Mouse (Mus musculus): Measurements from ENCODE around the gene Abhd14a. TPM values are rescaled to one million over a fixed set of nuclear protein-coding genes. Genes with fewer than 3 reads are reported as not detected.

The Abhd14a gene
- total and polyA plus RNA-seq, 3 experiments, result 22.8 to 48.7 TPM; not detected in 1

DNA sequence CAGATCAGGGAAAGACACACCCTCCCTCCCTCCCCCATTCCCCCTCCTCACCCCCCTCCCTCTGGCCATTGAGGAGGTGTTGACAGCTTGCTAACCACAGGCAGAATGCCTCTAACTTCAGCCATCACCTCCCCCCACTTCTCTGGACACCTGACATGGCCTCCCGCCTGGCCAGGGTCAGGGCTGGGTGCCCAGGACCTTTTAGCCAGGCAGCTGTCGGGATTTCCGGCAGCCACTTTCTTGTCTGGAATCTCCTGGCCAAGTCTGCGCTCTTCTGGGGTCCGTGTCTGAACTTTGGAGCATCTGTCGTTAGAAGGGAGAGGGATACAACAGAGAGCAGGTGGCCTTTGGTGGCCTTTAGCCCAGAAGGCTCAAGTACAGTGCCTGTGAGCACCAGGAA, 42.2 kb downstream of the Abhd14a start:
- no peak for DNase-seq (ENCODE audit: low read depth, low spot score)
- no peak overlapping the region for H3K27ac ChIP-seq (ENCODE audit: control insufficient read depth, low read depth, low read length)
- TF ChIP-seq USF2 (IDR thresholded peaks at IDR 0.05; ENCODE audit: borderline replicate concordance in 1 of 2, insufficient read depth in 1 of 2, low read depth in 1 of 2, low read length in 2 of 2) (no peak), NELFE (IDR thresholded peaks at IDR 0.05; ENCODE audit: low read depth, low read length) (no peak), POLR2AphosphoS2 (IDR thresholded peaks at IDR 0.05; ENCODE audit: low read length) (no peak), NRF1 (IDR thresholded peaks at IDR 0.05; ENCODE audit: insufficient read depth, low read depth, low read length, poor library complexity, severe bottlenecking) (no peak), TCF12 (IDR thresholded peaks at IDR 0.05; ENCODE audit: low read depth, low read length) (no peak), MAZ (IDR thresholded peaks at IDR 0.05; ENCODE audit: low read depth, low read length) (no peak), JUND (IDR thresholded peaks at IDR 0.05; ENCODE audit: low read depth, low read length) (no peak), CHD2 (IDR thresholded peaks at IDR 0.05; ENCODE audit: low read length) (no peak), GATA1 (IDR thresholded peaks at IDR 0.05; ENCODE audit: low read depth, low read length) (no peak), SMC3 (IDR thresholded peaks at IDR 0.05; ENCODE audit: low read depth, low read length) (no peak), USF1 (IDR thresholded peaks at IDR 0.05; ENCODE audit: low read depth, low read length) (no peak), TBP (IDR thresholded peaks at IDR 0.05; ENCODE audit: low read depth, low read length) (no peak), HCFC1 (IDR thresholded peaks at IDR 0.05; ENCODE audit: low read depth, low read length) (no peak), MYC (IDR thresholded peaks at IDR 0.05; ENCODE audit: low read depth, low read length) (no peak), ZNF384 (IDR thresholded peaks at IDR 0.05; ENCODE audit: low read depth, low read length) (no peak), UBTF (IDR thresholded peaks at IDR 0.05; ENCODE audit: borderline replicate concordance, insufficient read depth, low read depth, low read length) (no peak), MXI1 (IDR thresholded peaks at IDR 0.05; ENCODE audit: low read depth, low read length) (no peak), MAFK (IDR thresholded peaks at IDR 0.05; ENCODE audit: borderline replicate concordance, low read depth, low read length) (no peak), POLR2A (IDR thresholded peaks at IDR 0.05; ENCODE audit: control insufficient read depth in 1 of 2, insufficient read depth in 1 of 2, low read depth in 1 of 2, low read length in 2 of 2, poor library complexity in 1 of 2) (no peak)
- H3K9me3 ChIP-seq (replicated peaks; ENCODE audit: insufficient read depth, low read length), result no peaks in the 10 kb centered on the region
- H3K4me3 ChIP-seq (ENCODE audit: control insufficient read depth in 1 of 2, insufficient read depth in 1 of 2, low read depth in 2 of 2, low read length in 2 of 2), result no peak overlapping the region
- no peaks in the 10 kb centered on the region; a peak in 2 of 4 replicates for H3K27me3 ChIP-seq (ENCODE audit: control insufficient read depth in 1 of 2, insufficient read depth in 2 of 2, low read length in 2 of 2)
- no peak overlapping the region for H3K9ac ChIP-seq (ENCODE audit: control insufficient read depth, low read depth, low read length, poor library complexity, severe bottlenecking)
- no peaks in the 10 kb centered on the region; a peak in 2 of 4 replicates for H3K36me3 ChIP-seq (ENCODE audit: control insufficient read depth in 1 of 2, insufficient read depth in 2 of 2, low read length in 2 of 2)
- H3K79me2 ChIP-seq (ENCODE audit: control insufficient read depth, insufficient read depth, low read length, poor library complexity), result no peaks in the 10 kb centered on the region
- peaks cover 0 to 10% of the 10 kb centered on the region in 2 experiments; a peak in 2 of 4 replicates for H3K4me1 ChIP-seq (ENCODE audit: control insufficient read depth in 1 of 2, insufficient read depth in 2 of 2, low read length in 2 of 2)

DNA sequence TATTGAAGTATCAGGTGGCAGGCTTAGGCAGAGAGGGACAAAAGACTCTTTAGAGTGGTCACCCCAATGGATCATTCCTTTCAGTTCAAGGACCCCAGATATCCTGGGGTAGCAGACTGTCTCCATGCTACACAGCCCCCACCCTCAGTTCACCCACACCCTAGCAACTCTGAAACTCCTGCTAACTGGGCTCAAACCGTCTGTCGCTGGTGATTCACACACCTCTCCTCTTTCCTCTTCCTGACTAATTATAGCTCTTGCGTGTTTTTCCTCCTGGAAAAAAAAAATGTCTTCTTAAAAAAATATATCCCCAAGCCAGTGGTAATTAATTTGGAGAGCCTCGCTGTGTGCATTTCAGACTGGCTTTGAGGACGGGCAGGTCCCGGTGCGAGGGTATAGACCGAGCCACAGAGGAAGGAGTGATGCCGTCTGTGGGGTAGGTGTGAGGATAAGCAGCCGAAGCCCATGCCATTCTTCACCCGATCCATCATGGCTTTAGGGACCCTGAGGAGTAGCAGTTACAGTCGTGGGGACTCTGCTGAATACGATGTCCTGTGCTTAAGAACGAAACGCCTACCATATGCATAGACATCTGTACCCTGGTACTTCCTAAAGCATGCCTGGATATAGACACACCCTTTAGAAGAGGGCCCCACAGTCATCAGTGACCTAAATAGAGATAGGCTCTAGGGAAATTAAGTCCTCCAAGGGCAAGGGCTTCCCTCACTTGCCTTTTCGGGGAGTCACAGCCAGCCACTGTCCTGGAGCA, 44.7 kb downstream of the Abhd14a start:
- TF ChIP-seq ETS1 (IDR thresholded peaks at IDR 0.05; ENCODE audit: low read depth, low read length), result no peak
- TF ChIP-seq GABPA (IDR thresholded peaks at IDR 0.05; ENCODE audit: low read depth, low read length), result no peak
- TF ChIP-seq CHD1 (IDR thresholded peaks at IDR 0.05; ENCODE audit: low read depth, low read length), result no peak
- TF ChIP-seq E2F4 (IDR thresholded peaks at IDR 0.05; ENCODE audit: borderline replicate concordance, low read depth, low read length), result no peak
- no peak for TF ChIP-seq POLR2A (IDR thresholded peaks at IDR 0.05; ENCODE audit: control insufficient read depth in 1 of 2, insufficient read depth in 1 of 2, low read depth in 1 of 2, low read length in 2 of 2, poor library complexity in 1 of 2)
- no peak for TF ChIP-seq SMC3 (IDR thresholded peaks at IDR 0.05; ENCODE audit: low read depth, low read length)
- no peak for TF ChIP-seq BHLHE40 (IDR thresholded peaks at IDR 0.05; ENCODE audit: borderline replicate concordance, low read depth, low read length)
- TF ChIP-seq ELF1 (IDR thresholded peaks at IDR 0.05; ENCODE audit: low read depth, low read length), result no peak
- no peak for TF ChIP-seq MAFK (IDR thresholded peaks at IDR 0.05; ENCODE audit: borderline replicate concordance, low read depth, low read length)
- no peak for TF ChIP-seq ZKSCAN1 (IDR thresholded peaks at IDR 0.05; ENCODE audit: low read depth, low read length)
- TF ChIP-seq NRF1 (IDR thresholded peaks at IDR 0.05; ENCODE audit: insufficient read depth, low read depth, low read length, poor library complexity, severe bottlenecking), result no peak
- TF ChIP-seq USF2 (IDR thresholded peaks at IDR 0.05; ENCODE audit: borderline replicate concordance in 1 of 2, insufficient read depth in 1 of 2, low read depth in 1 of 2, low read length in 2 of 2), result no peak
- no peak for TF ChIP-seq CTCF (IDR thresholded peaks at IDR 0.05 in 2 of 3, conservative IDR thresholded peaks at IDR 0.05 in 1 of 3; ENCODE audit: control insufficient read depth in 1 of 3, insufficient read depth in 1 of 3, low read depth in 2 of 3, low read length in 3 of 3, poor library complexity in 1 of 3, severe bottlenecking in 1 of 3)
- no peak for TF ChIP-seq NELFE (IDR thresholded peaks at IDR 0.05; ENCODE audit: low read depth, low read length)
- TF ChIP-seq TAL1 (IDR thresholded peaks at IDR 0.05; ENCODE audit: low read length), result no peak
- no peak for TF ChIP-seq TCF12 (IDR thresholded peaks at IDR 0.05; ENCODE audit: low read depth, low read length)
- Histone ChIP-seq H3K27me3 (ENCODE audit: control insufficient read depth in 1 of 2, insufficient read depth in 2 of 2, low read length in 2 of 2) (no peaks in the 10 kb centered on the region; a peak in 2 of 4 replicates), H3K9me3 (replicated peaks; ENCODE audit: insufficient read depth, low read length) (no peaks in the 10 kb centered on the region), H3K4me3 (ENCODE audit: control insufficient read depth in 1 of 2, insufficient read depth in 1 of 2, low read depth in 2 of 2, low read length in 2 of 2) (no peak overlapping the region), H3K27ac (ENCODE audit: control insufficient read depth, low read depth, low read length) (no peak overlapping the region), H3K9ac (ENCODE audit: control insufficient read depth, low read depth, low read length, poor library complexity, severe bottlenecking) (no peak overlapping the region), H3K36me3 (ENCODE audit: control insufficient read depth in 1 of 2, insufficient read depth in 2 of 2, low read length in 2 of 2) (peaks cover 0 to 4% of the 10 kb centered on the region in 2 experiments; a peak in 2 of 4 replicates), H3K79me2 (ENCODE audit: control insufficient read depth, insufficient read depth, low read length, poor library complexity) (no peaks in the 10 kb centered on the region), H3K4me1 (ENCODE audit: control insufficient read depth in 1 of 2, insufficient read depth in 2 of 2, low read length in 2 of 2) (peaks cover 3 to 19% of the 10 kb centered on the region in 2 experiments; a peak in 3 of 4 replicates)
- DNase-seq (ENCODE audit: low read depth, low spot score), result no peak

Measured in MEL (cell line).